Mouse (Mus musculus) cerebellum, adult 9-10 months (tissue): ENCODE measurements around the gene Fxr1.
"Not testable (repeated sequence)": the region's sequence is repeated elsewhere in the genome, so short reads cannot be mapped to it uniquely, and the experiment has no call there.

Experiments
- DNase-seq: peaks from one replicate; pipeline ENCODE4 v3.0.0; 2022

Fxr1 gene

DNA sequence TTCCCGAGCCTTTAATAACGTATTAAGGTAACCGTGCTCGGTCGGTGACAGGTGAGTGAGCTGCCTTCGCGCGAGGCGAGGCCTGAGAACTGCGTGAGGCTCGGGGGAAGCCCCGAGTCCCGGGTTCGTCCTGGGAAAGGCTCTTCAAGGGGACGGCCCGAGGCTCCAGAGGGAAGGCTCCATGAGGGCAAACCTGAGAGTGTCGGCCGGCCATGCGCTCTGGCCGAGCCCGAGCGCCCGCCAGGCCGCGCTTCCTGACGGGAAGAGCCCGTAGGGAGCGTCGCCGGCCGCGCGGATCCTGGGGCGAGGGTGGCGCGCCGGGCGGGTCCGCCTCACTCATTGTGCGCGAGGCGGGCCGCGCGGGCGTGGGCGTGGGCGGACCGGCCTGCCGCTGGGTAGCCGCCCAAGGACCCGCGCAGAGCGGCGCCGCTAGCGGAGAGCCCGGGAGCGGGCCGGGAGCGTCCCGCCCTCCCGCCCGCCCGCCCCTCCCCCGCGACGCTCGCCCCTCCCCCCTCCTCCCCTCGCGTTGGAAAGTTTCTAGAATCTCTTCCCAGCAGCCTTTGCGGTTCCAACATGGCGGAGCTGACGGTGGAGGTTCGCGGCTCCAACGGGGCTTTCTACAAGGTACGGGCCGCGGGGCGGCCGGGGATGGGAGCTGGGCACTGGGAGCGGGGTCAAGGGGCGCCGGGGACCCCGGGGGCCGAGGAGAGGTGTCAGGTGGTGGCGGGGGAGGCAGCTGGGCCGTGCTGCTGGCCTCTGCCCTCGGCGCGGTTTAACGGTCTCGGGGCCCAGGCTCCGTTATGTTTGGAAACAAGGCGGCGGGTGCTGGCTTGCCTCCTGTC lies at the start of gene Fxr1:
Gene Fxr1 (plus strand): TSS at position 404 of the 842 bp plus-strand sequence.
- DNase-seq = peak; percentile 86

GRCm38 (mm10) chr3:33979395-33979794 lies 40.3 kb upstream of the Fxr1 start:
- DNase-seq = no peak

- DNase-seq = no peak
These were observed 37.0 kb upstream of the Fxr1 start for GRCm38 (mm10) chr3:33982746-33983145.

DNA sequence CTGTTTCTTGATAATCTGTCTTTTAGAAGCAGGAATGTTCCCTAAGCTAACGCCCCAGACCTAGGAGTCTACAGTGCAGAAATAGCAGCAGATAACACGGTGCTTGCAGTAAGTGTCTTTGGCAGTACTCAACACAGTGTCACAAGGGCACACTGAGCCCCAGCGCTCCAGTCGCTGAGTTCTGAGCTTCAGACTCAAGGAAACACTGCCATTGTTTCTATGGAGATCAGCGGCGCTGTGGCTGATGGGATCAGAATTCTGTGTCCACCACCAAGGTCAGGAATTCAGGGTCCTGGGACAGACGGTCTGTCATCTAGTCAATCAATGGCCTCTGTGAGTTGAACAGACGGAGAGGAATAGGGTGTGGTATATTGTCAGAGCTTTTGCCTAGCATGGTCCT lies 30.4 kb upstream of the Fxr1 start:
- no peak for DNase-seq

- no peak for DNase-seq
These were observed 29.3 kb upstream of the Fxr1 start for GRCm38 (mm10) chr3:33990451-33990850.

DNA sequence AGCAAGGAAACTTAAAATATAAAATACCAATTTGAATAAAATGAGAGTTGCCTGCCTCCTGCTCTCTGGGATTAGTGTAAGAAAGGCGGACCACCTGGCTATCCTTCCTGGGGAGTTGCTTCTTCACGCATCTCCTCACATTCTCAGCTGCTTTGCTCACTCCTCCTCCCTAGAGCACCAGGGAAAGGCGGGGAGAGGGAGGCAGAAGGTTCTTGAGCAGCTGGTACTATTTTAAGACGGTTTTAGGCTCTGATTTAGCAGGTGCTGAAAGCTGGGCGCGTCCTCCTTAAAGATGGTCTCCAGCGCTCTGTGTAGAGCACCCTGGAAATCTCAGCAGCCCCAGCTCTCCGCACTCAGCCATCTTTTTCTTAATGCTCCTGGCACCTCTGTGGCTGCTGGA lies 28.8 kb upstream of the Fxr1 start:
- DNase-seq = no peak

GRCm38 (mm10) chr3:33993421-33994126 lies 26.2 kb upstream of the Fxr1 start:
- DNase-seq = no peak

- no peak for DNase-seq
These were observed 25.6 kb upstream of the Fxr1 start for GRCm38 (mm10) chr3:33994127-33994488.

- not testable (repeated sequence) for DNase-seq
These were observed 18.1 kb upstream of the Fxr1 start for GRCm38 (mm10) chr3:34001691-34002090.

DNA sequence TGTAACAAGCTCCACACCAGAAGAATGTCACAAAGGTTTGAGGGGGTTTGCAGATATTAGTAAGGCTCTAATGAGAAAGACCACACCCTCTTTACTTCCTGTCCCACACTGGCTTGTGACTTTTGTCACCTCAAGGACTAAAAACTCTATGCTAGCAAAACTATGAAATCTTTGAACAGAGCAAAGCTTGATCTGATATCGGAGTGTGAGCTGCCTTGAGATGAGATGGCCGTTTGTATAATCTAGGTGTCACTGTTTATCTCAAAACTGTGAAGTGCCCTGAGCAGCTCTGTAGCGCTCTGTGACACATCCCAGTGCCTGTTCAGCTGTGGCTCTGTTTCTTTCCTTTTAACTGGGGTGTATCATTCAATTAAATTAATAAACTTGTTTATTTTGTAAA lies 15.9 kb upstream of the Fxr1 start:
- no peak for DNase-seq

- DNase-seq = no peak
These were observed 13.4 kb upstream of the Fxr1 start for GRCm38 (mm10) chr3:34006301-34006700.

DNA sequence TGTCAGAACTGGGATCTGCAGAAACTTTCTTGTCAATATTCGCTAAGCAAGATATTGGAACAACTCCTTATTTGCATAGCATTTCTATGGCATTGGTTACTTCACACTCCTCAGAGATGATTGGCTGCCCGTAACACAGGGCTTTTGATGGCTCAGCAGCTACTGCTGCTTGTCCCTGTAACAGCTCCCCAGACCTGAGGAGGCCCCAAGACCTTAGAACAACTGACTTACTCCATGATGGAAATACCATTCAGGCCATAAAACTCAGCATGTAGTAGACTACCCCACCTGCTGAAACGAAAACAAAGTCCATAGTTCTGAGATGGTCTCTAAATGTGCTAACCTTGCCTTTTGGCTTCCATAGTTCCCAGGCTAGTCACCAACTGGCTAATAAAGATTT lies 12.9 kb upstream of the Fxr1 start:
- DNase-seq = no peak

- no peak for DNase-seq
These were observed 12.1 kb upstream of the Fxr1 start for GRCm38 (mm10) chr3:34007611-34008010.

- no peak for DNase-seq
These were observed 11.6 kb upstream of the Fxr1 start for GRCm38 (mm10) chr3:34008191-34008590.

- peak; percentile 23 for DNase-seq
These were observed 877 bp downstream of the Fxr1 start for GRCm38 (mm10) chr3:34020382-34021258.

DNA sequence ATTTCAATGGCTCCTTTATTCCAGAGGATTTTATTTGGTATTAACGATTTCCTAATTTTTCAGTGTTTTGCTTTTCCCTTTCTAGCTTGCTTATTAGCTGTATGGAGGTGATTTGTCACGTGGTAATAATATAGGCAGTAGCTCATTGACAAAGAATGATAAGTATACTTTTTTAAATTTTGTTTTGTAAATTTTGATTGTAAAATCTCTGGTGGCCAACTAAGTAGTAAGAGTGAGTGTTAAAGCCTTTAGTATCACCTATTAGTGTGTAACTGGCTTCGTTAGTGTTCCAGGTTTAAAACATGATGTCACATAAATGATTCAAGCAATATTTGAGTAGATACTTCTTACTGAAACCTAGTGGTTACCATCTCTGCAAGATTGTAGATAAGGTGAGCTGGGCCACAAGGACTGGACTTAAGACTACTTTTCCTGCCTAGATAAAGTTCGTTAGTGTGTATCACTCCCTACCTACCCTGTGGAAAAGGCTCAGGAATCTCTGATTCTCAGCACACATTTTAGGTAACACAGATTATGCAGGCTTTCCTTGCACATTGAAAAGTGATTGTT lies 1.6 kb downstream of the Fxr1 start:
- DNase-seq = no peak

DNA sequence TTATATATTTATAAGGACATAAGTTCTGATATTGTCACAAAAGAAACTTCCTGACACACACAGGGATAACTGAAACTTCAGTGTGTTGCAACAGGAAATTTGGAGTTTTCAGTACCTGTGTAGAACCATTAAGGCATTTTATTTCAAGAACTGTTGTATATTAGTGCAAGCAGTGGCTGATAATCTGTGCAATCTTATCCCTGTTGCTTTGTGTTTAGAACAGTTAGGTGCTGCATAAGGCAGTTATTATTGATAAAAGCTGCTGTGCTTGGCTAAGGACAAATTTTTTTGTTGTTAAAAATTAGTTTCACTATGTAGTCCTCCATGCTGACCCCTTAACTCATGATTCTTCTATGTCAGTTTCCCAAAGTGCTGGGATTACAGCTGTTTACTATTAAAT lies 9.2 kb downstream of the Fxr1 start:
- DNase-seq = no peak

- no peak for DNase-seq
These were observed 10.9 kb downstream of the Fxr1 start for GRCm38 (mm10) chr3:34030601-34031000.

GRCm38 (mm10) chr3:34033720-34034364 lies 14.1 kb downstream of the Fxr1 start:
- DNase-seq = no peak

GRCm38 (mm10) chr3:34034803-34035202 lies 15.1 kb downstream of the Fxr1 start:
- DNase-seq = no peak

- no peak for DNase-seq
These were observed 16.0 kb downstream of the Fxr1 start for GRCm38 (mm10) chr3:34035706-34036105.

GRCm38 (mm10) chr3:34041990-34042389 lies 22.2 kb downstream of the Fxr1 start:
- DNase-seq = no peak

GRCm38 (mm10) chr3:34062352-34062751 lies 42.6 kb downstream of the Fxr1 start:
- no peak for DNase-seq
